Mouse (Mus musculus): ENCODE results near the gene Fam155a. TPM values are rescaled to one million over a fixed set of nuclear protein-coding genes. Genes with fewer than 3 reads are reported as not detected.
A peak's percentile ranks its signal among the peaks of the same experiment; 100 is the strongest.

Gene Fam155a
- polyA plus RNA-seq, 1 experiment from 2014 or later, result 28.8 TPM

GRCm38 (mm10) chr8:9335285-9335932 is 435.6 kb downstream of the Fam155a start:
- H3K4me1 ChIP-seq, result peaks cover 23% of the 10 kb centered on the region
- H3K27me3 ChIP-seq (replicated peaks), result no peaks in the 10 kb centered on the region
- peak overlapping the region; percentile 41; the same call in 1 of the 2 replicates for H3K27ac ChIP-seq (replicated peaks)
- no peaks in the 10 kb centered on the region for H3K36me3 ChIP-seq
- no peaks in the 10 kb centered on the region for H3K9me3 ChIP-seq (replicated peaks)
- 39% methylated on average over 10 of the region's 10 CpGs for WGBS
- H3K4me2 ChIP-seq, result peak overlapping the region; percentile 11; the same call in 1 of the 2 replicates
- H3K9ac ChIP-seq (replicated peaks), result 0 out of 2 replicates have a peak overlapping the region, but pooled peaks have one; percentile 17
- ATAC-seq (ENCODE audit: low FRiP score), result no peak
- H3K4me3 ChIP-seq (replicated peaks), result no peak overlapping the region

- Histone ChIP-seq H3K4me3 (replicated peaks) (no peak overlapping the region), H3K36me3 (no peaks in the 10 kb centered on the region), H3K27me3 (replicated peaks) (no peaks in the 10 kb centered on the region), H3K4me2 (no peak overlapping the region), H3K9ac (replicated peaks) (no peak overlapping the region), H3K4me1 (peaks cover 23% of the 10 kb centered on the region), H3K9me3 (replicated peaks) (no peaks in the 10 kb centered on the region), H3K27ac (replicated peaks) (no peak overlapping the region)
- whole genome bisulfite sequencing, result 91% methylated on average over 2 of the region's 2 CpGs
- ATAC-seq (ENCODE audit: low FRiP score), result no peak
These were observed 438.2 kb downstream of the Fam155a start for GRCm38 (mm10) chr8:9332766-9333165.

- H3K27me3 ChIP-seq (replicated peaks), result no peaks in the 10 kb centered on the region
- H3K4me2 ChIP-seq, result no peak overlapping the region
- no peak for ATAC-seq (ENCODE audit: low FRiP score)
- no peaks in the 10 kb centered on the region for H3K9me3 ChIP-seq (replicated peaks)
- no peak overlapping the region for H3K9ac ChIP-seq (replicated peaks)
- no peak overlapping the region for H3K4me3 ChIP-seq (replicated peaks)
- H3K36me3 ChIP-seq, result no peaks in the 10 kb centered on the region
- no peak overlapping the region for H3K27ac ChIP-seq (replicated peaks)
- 26% methylated on average over 8 of the region's 8 CpGs for WGBS
- no peaks in the 10 kb centered on the region for H3K4me1 ChIP-seq
These were observed 461.5 kb downstream of the Fam155a start for GRCm38 (mm10) chr8:9309456-9309855.

GRCm38 (mm10) chr8:9303526-9304135 is 467.3 kb downstream of the Fam155a start:
- no peaks in the 10 kb centered on the region for H3K27me3 ChIP-seq (replicated peaks)
- H3K36me3 ChIP-seq, result no peaks in the 10 kb centered on the region
- H3K4me3 ChIP-seq (replicated peaks), result no peak overlapping the region
- 60% methylated on average over 6 of the region's 6 CpGs for whole genome bisulfite sequencing
- H3K4me2 ChIP-seq, result no peak overlapping the region
- H3K9ac ChIP-seq (replicated peaks), result no peak overlapping the region
- H3K27ac ChIP-seq (replicated peaks), result no peak overlapping the region
- no peak for ATAC-seq (ENCODE audit: low FRiP score)
- H3K4me1 ChIP-seq, result no peaks in the 10 kb centered on the region
- H3K9me3 ChIP-seq (replicated peaks), result no peaks in the 10 kb centered on the region

GRCm38 (mm10) chr8:9295046-9295445 is 475.9 kb downstream of the Fam155a start:
- no peak for ATAC-seq (ENCODE audit: low FRiP score)
- 73% methylated on average over 2 of the region's 2 CpGs for WGBS
- no peaks in the 10 kb centered on the region for H3K27me3 ChIP-seq (replicated peaks)

GRCm38 (mm10) chr8:9292532-9292931 is 478.4 kb downstream of the Fam155a start:
- Histone ChIP-seq H3K9ac (replicated peaks) (no peak overlapping the region), H3K4me2 (no peak overlapping the region), H3K27ac (replicated peaks) (no peak overlapping the region), H3K9me3 (replicated peaks) (no peaks in the 10 kb centered on the region), H3K4me1 (no peaks in the 10 kb centered on the region), H3K4me3 (replicated peaks) (no peak overlapping the region), H3K36me3 (no peaks in the 10 kb centered on the region), H3K27me3 (replicated peaks) (no peaks in the 10 kb centered on the region)
- WGBS, result 73% methylated on average over 2 of the region's 2 CpGs
- ATAC-seq (ENCODE audit: low FRiP score), result no peak

More at GRCm38 (mm10) chr8:9295046-9295445, 475.9 kb downstream of the Fam155a start:
- Histone ChIP-seq H3K4me1 (no peaks in the 10 kb centered on the region), H3K9me3 (replicated peaks) (no peaks in the 10 kb centered on the region), H3K4me2 (no peak overlapping the region), H3K4me3 (replicated peaks) (no peak overlapping the region), H3K9ac (replicated peaks) (no peak overlapping the region), H3K36me3 (no peaks in the 10 kb centered on the region), H3K27ac (replicated peaks) (no peak overlapping the region)

GRCm38 (mm10) chr8:9288015-9288729 is 482.8 kb downstream of the Fam155a start:
- H3K4me2 ChIP-seq, result no peak overlapping the region
- no peak overlapping the region for H3K4me3 ChIP-seq (replicated peaks)
- WGBS, result 24% methylated on average over 8 of the region's 8 CpGs
- H3K9me3 ChIP-seq (replicated peaks), result no peaks in the 10 kb centered on the region
- no peaks in the 10 kb centered on the region for H3K27me3 ChIP-seq (replicated peaks)
- H3K36me3 ChIP-seq, result no peaks in the 10 kb centered on the region
- no peaks in the 10 kb centered on the region for H3K4me1 ChIP-seq
- H3K9ac ChIP-seq (replicated peaks), result no peak overlapping the region
- no peak for ATAC-seq (ENCODE audit: low FRiP score)
- H3K27ac ChIP-seq (replicated peaks), result no peak overlapping the region

GRCm38 (mm10) chr8:9274117-9274516 is 496.8 kb downstream of the Fam155a start:
- Histone ChIP-seq H3K4me1 (no peaks in the 10 kb centered on the region), H3K9me3 (replicated peaks) (no peaks in the 10 kb centered on the region), H3K4me2 (no peak overlapping the region), H3K27ac (replicated peaks) (no peak overlapping the region), H3K27me3 (replicated peaks) (no peaks in the 10 kb centered on the region), H3K36me3 (no peaks in the 10 kb centered on the region), H3K4me3 (replicated peaks) (no peak overlapping the region), H3K9ac (replicated peaks) (no peak overlapping the region)
- WGBS, result 59% methylated on average over 8 of the region's 8 CpGs
- ATAC-seq (ENCODE audit: low FRiP score), result no peak

- no peak for ATAC-seq (ENCODE audit: low FRiP score)
- no peak overlapping the region for H3K4me3 ChIP-seq (replicated peaks)
- no peaks in the 10 kb centered on the region for H3K36me3 ChIP-seq
- H3K27ac ChIP-seq (replicated peaks), result no peak overlapping the region
- H3K4me1 ChIP-seq, result peaks cover 3% of the 10 kb centered on the region
- no peaks in the 10 kb centered on the region for H3K27me3 ChIP-seq (replicated peaks)
- 85% methylated on average over 8 of the region's 8 CpGs for WGBS
- H3K9ac ChIP-seq (replicated peaks), result no peak overlapping the region
- H3K9me3 ChIP-seq (replicated peaks), result no peaks in the 10 kb centered on the region
- no peak overlapping the region for H3K4me2 ChIP-seq
These were observed 506.6 kb downstream of the Fam155a start for GRCm38 (mm10) chr8:9264378-9264777.

- no peak overlapping the region for H3K4me3 ChIP-seq (replicated peaks)
- no peaks in the 10 kb centered on the region for H3K36me3 ChIP-seq
- 29% methylated on average over 8 of the region's 8 CpGs for WGBS
- ATAC-seq (ENCODE audit: low FRiP score), result no peak
- H3K4me2 ChIP-seq, result no peak overlapping the region
- no peak overlapping the region for H3K27ac ChIP-seq (replicated peaks)
- no peaks in the 10 kb centered on the region for H3K27me3 ChIP-seq (replicated peaks)
- no peaks in the 10 kb centered on the region for H3K9me3 ChIP-seq (replicated peaks)
- H3K9ac ChIP-seq (replicated peaks), result no peak overlapping the region
- H3K4me1 ChIP-seq, result peaks cover 3% of the 10 kb centered on the region
These were observed 509.4 kb downstream of the Fam155a start for GRCm38 (mm10) chr8:9261527-9261926.

- no peak for ATAC-seq (ENCODE audit: low FRiP score)
- 92% methylated on average over 5 of the region's 5 CpGs for WGBS
These were observed 515.6 kb downstream of the Fam155a start for GRCm38 (mm10) chr8:9255316-9255715.

GRCm38 (mm10) chr8:9252991-9253390 is 518.0 kb downstream of the Fam155a start:
- H3K9me3 ChIP-seq (replicated peaks), result no peaks in the 10 kb centered on the region
- no peak overlapping the region for H3K4me3 ChIP-seq (replicated peaks)
- 72% methylated on average over 4 of the region's 4 CpGs for WGBS
- no peaks in the 10 kb centered on the region for H3K4me1 ChIP-seq
- no peaks in the 10 kb centered on the region for H3K27me3 ChIP-seq (replicated peaks)
- no peaks in the 10 kb centered on the region for H3K36me3 ChIP-seq
- no peak overlapping the region for H3K27ac ChIP-seq (replicated peaks)
- no peak overlapping the region for H3K9ac ChIP-seq (replicated peaks)
- H3K4me2 ChIP-seq, result no peak overlapping the region
- no peak for ATAC-seq (ENCODE audit: low FRiP score)

More at GRCm38 (mm10) chr8:9255316-9255715, 515.6 kb downstream of the Fam155a start:
- no peaks in the 10 kb centered on the region for H3K4me1 ChIP-seq
- no peaks in the 10 kb centered on the region for H3K9me3 ChIP-seq (replicated peaks)
- H3K4me3 ChIP-seq (replicated peaks), result no peak overlapping the region
- H3K27ac ChIP-seq (replicated peaks), result no peak overlapping the region
- H3K27me3 ChIP-seq (replicated peaks), result no peaks in the 10 kb centered on the region
- no peak overlapping the region for H3K9ac ChIP-seq (replicated peaks)
- no peaks in the 10 kb centered on the region for H3K36me3 ChIP-seq
- no peak overlapping the region for H3K4me2 ChIP-seq

All from neural tube, embryonic 15.5 days (tissue).